Mouse (Mus musculus): ENCODE measurements around the gene Taar8c.
"Not testable (repeated sequence)": the region's sequence is repeated elsewhere in the genome, so short reads cannot be mapped to it uniquely, and the experiment has no call there.

The Taar8c gene

GRCm38 (mm10) chr10:24101812-24102211 is at the start of gene Taar8c:
TSS of gene Taar8c (minus strand) at chr10:24101912.
- in situ Hi-C loops (cut with MboI, MseI) = not testable (repeated sequence)

DNA sequence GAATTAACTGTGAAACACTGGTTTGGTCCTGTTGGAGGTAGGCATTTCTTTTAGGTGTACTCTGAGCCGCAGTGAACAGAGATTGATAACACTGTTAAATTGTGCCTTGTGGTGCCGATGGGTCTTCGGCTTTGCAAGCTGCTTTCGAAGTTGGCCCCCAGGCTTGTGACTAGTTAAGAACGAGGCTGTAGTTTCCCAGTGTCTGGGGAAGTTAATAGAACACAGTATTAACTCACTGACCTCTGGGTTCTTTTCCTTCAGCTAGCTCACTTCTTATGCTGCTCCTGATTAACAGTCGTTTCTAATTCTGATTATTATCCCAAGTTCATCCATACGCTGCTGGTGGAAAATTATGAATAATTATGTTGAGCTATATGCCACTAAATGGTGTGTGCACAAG is 48.4 kb upstream of the Taar8c start:
- in situ Hi-C loops (cut with MboI, MseI) = no loop called here

DNA sequence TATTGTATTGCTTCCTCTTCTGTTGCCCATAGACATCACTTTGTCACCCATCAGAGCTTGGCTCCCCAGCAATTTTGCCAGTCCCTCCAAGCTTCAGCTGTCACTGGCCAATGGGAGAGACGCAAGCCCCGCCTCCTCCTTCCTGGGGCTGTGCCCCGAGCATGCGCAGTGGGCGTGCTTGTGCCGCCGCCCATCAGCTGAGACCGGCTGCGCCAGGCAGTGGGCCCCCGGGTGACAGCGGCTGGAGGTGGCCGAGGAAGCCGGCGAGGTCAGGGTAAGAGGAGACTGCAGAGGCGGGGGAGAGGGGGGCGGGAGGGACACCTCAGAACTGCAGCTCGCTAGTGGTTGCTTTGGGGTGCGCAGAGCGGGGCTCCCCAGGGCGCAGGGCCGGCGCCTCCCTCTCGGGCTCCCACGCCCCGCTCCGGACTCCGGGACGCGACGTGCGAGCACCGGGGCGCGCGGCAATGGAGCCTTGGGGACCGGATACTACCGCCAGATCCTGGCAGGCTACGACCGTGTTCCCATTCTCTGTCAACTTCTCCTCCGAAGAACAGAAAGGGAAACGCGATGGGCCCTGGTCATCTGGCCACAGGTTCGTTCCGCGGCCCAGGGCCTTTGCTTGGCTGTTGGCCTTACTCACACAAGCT is 47.5 kb upstream of the Taar8c start, which contains the start of gene Stx7:
Stx7 (plus strand) TSS at position 168 of the 647 bp plus-strand sequence.
- in situ Hi-C loops (cut with MboI, MseI) = no loop called here

DNA sequence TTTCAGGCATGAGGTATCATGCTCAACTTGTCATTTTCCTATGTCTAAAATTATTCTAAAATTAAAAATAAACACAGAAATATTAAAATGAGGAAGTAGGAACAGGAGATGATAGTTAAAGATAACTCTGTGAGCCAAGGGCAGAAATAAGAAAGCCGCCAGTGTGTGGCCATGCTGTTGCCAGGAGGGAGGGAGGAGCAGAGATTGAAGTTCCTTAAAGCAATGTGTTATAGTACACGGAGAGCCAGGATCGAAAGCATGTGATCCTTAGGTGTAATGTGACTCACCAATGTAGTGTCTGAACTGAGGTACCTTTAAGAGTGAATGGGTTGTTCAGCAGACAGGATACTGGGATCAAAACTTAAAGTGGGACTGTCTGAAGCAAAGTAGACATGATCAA is 41.0 kb upstream of the Taar8c start:
- in situ Hi-C loops (cut with MboI, MseI) = no loop called here

DNA sequence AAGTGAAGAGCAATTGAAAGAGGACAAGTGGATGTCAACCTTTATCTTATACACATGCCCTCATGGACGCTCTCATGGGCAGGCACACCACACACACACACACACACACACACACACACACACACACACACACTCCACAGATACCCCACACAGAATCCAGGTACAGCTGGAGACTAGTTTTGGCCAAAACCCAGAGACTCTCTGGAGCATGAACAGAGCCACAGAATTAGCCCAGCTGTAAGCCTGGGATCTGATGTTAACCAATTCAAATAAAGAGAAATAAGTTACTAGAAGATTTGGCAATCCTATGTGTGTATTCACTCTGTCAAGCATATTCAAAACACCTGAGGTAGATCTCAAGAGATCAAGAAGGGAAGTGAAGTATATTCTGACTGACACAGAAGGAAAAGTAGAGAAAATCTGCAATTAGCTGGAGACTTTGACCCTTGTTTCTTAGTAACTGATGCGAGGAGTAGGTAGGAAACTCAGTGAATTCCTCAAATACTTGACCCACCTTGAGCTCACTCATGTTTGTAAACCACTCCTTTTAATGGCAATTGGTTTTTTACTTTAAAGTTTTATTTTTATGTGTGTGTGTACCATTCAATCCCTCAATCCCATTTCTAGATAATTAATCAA is 37.0 kb upstream of the Taar8c start:
- in situ Hi-C loops (cut with MboI, MseI) = no loop called here

- in situ Hi-C loops (cut with MboI, MseI) = no loop called here
Measured at GRCm38 (mm10) chr10:24134071-24134645, 32.4 kb upstream of the Taar8c start.

GRCm38 (mm10) chr10:24133132-24133531 is 31.4 kb upstream of the Taar8c start:
- in situ Hi-C loops (cut with MboI, MseI) = no loop called here

- in situ Hi-C loops (cut with MboI, MseI) = no loop called here
Measured at GRCm38 (mm10) chr10:24132273-24132672, 30.6 kb upstream of the Taar8c start.

GRCm38 (mm10) chr10:24131451-24132262 is 29.9 kb upstream of the Taar8c start:
- in situ Hi-C loops (cut with MboI, MseI) = no loop called here

DNA sequence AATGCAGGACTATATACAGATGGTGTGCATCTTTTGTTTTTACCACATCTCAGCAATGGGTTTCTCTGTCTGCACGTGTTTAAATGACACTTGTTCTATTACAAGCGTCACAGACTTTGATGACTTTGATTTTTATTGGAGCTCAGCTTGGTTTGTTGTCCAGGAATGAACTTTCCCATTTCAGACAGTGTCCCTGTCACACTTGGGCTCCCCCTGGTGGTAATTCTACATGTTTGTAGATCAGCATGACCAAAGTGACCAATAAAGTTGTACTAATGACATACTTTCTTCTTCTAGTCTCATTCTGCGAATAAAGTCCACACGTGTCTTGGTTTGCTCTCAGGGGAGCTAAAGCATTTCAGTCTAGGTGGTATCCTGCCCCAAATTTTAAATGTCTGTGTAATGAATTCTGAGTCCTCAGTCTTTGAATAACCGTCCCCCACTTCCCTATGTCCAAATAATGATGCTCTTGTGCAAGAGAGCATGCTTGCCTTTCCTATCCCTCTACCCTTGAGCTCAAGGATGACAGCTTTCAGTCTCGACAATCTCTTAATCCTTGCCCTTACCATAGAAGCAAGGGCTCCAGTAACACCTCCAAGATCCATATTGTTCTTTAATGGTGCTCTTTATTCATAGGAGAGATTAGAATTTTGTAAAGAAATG is 9.5 kb upstream of the Taar8c start:
- in situ Hi-C loops (cut with MboI, MseI) = no loop called here

- in situ Hi-C loops (cut with MboI, MseI) = not testable (repeated sequence)
Measured at GRCm38 (mm10) chr10:24109434-24109833, 7.7 kb upstream of the Taar8c start, which contains the start of gene Taar9. TSS of gene Taar9 (minus strand) at chr10:24109534.

DNA sequence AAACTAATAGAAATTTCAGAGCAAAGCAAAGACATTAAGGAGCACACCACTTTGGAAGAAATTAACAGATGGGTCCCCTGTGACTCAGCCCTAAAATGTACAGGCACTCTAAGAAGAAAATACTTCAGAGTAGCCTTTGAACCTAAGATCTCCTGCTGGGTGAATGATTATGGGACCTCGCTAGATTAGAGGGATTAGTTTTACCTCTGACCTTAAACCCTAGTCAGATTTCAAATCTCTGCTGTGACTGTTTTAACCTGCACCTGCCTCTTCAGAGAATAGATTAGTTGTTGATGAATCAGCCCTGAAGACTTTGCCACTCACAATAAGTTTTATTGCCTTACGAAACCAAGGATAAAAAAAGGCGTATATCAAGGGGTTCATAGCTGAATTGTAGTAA is 6.5 kb upstream of the Taar8c start:
- in situ Hi-C loops (cut with MboI, MseI) = no loop called here

DNA sequence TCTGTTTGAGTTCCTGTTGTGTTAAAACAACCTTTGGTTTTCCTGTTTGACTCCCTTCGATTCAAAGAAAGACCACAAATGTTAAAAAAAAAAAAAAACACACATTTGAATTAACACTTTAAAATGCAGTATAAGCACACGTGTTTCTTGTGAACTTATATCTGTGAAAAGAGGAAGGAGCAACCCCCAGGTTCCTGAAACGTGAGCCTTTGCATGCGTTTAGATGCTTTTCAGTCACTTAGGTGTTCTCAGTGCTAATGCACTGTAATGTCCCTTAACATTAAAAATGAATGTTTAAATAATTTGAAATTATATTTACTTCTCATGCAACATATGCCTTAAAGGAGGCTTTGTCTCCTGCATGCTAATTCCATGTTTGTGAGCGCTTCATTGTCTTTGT is 6.0 kb upstream of the Taar8c start:
- in situ Hi-C loops (cut with MboI, MseI) = no loop called here

DNA sequence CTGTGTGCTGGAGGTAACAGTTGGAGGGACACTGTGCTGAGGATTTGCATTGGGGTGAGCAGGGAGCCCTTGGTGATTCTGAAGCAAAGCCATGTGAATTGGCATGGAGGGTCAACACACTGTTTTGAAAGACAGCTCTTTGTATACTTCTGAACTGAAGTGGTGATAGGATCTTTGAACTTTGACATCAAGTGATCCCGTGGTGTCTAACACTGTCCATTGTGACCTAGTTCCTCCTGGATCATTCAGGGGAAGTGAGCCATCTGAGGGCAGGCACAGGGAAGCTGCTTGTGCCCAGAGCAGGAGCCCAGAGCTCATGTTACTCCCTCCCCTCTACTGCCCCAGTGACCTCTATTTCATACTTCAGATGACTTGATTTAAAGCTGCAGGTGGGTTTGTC is 1.6 kb upstream of the Taar8c start:
- in situ Hi-C loops (cut with MboI, MseI) = not testable (repeated sequence)

- in situ Hi-C loops (cut with MboI, MseI) = not testable (repeated sequence)
Measured at GRCm38 (mm10) chr10:24097010-24097409, 4.7 kb downstream of the Taar8c start.

DNA sequence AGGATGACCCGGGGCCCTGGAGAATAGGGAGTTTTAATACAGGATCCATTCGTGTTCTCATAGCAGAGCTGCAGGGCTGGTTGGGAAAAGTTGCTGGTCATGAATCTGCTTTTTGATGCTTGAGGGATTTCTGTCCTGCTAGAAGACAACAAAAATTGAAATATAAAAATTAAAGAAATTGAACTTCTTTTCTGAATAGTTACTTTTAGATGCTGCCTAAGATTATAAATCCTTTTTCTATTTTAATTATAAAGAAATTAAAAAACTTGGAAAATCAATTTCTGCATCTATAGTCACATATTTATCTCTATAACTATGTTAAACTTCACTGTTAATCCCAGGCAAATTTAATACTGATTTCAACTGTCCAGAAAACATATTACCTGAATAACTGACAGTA is 9.5 kb downstream of the Taar8c start, which contains the start of gene Taar8b:
Taar8b (minus strand) TSS at position 101 of the 400 bp plus-strand sequence.
- in situ Hi-C loops (cut with MboI, MseI) = no loop called here

DNA sequence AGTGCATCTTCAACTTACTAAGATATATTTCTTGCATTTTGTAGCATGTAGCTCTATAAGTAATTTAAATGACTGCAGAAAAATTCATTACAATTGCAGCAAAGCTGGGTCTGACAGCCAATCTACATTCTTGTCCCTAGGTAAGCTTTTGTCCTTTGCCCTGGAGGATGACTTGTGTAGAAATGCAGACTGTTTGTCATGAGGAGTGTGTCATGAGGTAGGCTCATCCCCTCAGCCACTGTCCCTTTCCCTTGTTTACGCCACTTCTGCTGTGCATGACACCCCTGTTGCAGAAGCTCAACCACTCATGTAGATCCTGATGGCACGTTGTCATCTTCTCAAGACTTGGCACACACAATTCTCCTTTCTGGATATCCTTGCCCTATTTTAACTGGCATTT is 14.5 kb downstream of the Taar8c start:
- in situ Hi-C loops (cut with MboI, MseI) = no loop called here

GRCm38 (mm10) chr10:24086555-24086954 is 15.2 kb downstream of the Taar8c start:
- in situ Hi-C loops (cut with MboI, MseI) = no loop called here

DNA sequence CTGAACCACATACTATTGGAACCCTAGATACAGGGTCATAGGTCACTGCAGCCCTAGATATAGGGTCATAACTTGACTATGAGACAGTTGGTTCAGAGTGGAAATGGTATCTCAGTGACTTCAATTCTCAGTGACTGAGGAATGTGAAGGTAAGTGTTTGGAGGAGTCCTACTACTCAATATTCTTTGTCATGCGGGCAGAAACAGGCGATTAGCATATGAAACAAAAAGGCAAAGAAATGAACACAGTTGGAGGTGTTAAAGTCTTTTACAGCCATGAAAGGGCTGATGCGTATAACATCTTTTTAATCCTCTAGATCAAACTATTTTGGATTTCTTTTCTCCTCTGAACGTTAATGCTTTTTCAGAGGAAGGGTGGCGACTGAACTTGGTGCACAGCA is 15.8 kb downstream of the Taar8c start:
- in situ Hi-C loops (cut with MboI, MseI) = no loop called here

DNA sequence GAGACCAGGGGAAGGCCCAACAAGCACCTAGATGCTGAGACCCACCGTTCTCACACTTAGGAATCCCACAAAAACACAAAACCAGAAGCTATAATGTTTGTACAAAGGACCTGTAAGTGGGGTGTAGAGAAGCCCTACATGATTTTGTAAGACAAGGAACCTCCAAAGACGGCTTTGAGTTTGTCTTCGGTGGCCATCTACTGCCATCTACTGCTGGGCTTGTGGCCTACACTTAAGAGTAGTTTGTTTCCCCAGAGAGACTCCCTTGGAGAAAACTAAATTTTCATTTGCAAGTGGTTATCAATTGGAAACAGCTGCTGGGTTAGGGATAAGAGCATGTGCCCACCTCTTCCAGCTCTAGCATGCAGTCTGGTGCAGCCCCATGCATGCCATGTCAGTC is 21.5 kb downstream of the Taar8c start:
- in situ Hi-C loops (cut with MboI, MseI) = no loop called here

- in situ Hi-C loops (cut with MboI, MseI) = not testable (repeated sequence)
Measured at GRCm38 (mm10) chr10:24076200-24076599, 25.5 kb downstream of the Taar8c start, which contains the start of gene Taar8a. TSS of gene Taar8a (plus strand) at chr10:24076500.
